Mouse (Mus musculus): ENCODE data around the gene Pigs.

GRCm38 (mm10) chr11:78382701-78383100 lies 54.5 kb downstream of the Pigs start:
- no peak for TF ChIP-seq CTCF (IDR thresholded peaks at IDR 0.05; ENCODE audit: borderline replicate concordance, insufficient read depth, low read depth, low read length)
- no peak for TF ChIP-seq POLR2A (IDR thresholded peaks at IDR 0.05; ENCODE audit: borderline replicate concordance, insufficient read depth, low read length)
